Mouse (Mus musculus) A20 (cell line): ENCODE data around the gene Hist1h2bj.

Experiments used
- DNase-seq: peaks from one replicate; pipeline ENCODE4 v3.0.0-alpha.2; 2011; ENCODE audit warnings: low read depth, low spot score

Gene Hist1h2bj

GRCm38 (mm10) chr13:22015479-22016450 lies 27.2 kb upstream of the Hist1h2bj start:
- peak; percentile 93 for DNase-seq

GRCm38 (mm10) chr13:22019934-22020835 lies 22.8 kb upstream of the Hist1h2bj start:
- peak; percentile 65 for DNase-seq

GRCm38 (mm10) chr13:22020901-22021339 lies 22.1 kb upstream of the Hist1h2bj start:
- DNase-seq = peak; percentile 81

- peak; percentile 75 for DNase-seq
These were observed 21.4 kb upstream of the Hist1h2bj start for GRCm38 (mm10) chr13:22021581-22021980.

- peak; percentile 89 for DNase-seq
These were observed 20.8 kb upstream of the Hist1h2bj start for GRCm38 (mm10) chr13:22022241-22022640.

- DNase-seq = peak; percentile 91
These were observed 16.7 kb upstream of the Hist1h2bj start for GRCm38 (mm10) chr13:22026058-22027031.

GRCm38 (mm10) chr13:22028673-22029460 lies 14.1 kb upstream of the Hist1h2bj start:
- DNase-seq = peak; percentile 94

- DNase-seq = peak; percentile 59
These were observed 13.1 kb upstream of the Hist1h2bj start for GRCm38 (mm10) chr13:22029928-22030327.

- DNase-seq = peak; percentile 66
These were observed 12.5 kb upstream of the Hist1h2bj start for GRCm38 (mm10) chr13:22030493-22030892.

GRCm38 (mm10) chr13:22033741-22034442 lies 9.1 kb upstream of the Hist1h2bj start:
- DNase-seq = peak; percentile 46

GRCm38 (mm10) chr13:22034443-22035266 lies 8.4 kb upstream of the Hist1h2bj start:
- DNase-seq = peak; percentile 81

- peak; percentile 96 for DNase-seq
These were observed 7.5 kb upstream of the Hist1h2bj start, which contains the start of the genes Hist1h2ah and Hist1h2bk for GRCm38 (mm10) chr13:22035267-22036148. Gene Hist1h2ah, minus strand, starts transcription at chr13:22035568. Gene Hist1h2bk, plus strand, starts transcription at chr13:22035870.

GRCm38 (mm10) chr13:22036149-22036956 lies 6.7 kb upstream of the Hist1h2bj start:
- DNase-seq = peak; percentile 78

- DNase-seq = no peak
These were observed 6.0 kb upstream of the Hist1h2bj start for GRCm38 (mm10) chr13:22036986-22037385.

GRCm38 (mm10) chr13:22037415-22037814 lies 5.6 kb upstream of the Hist1h2bj start:
- DNase-seq = peak; percentile 10

- no peak for DNase-seq
These were observed 3.6 kb upstream of the Hist1h2bj start for GRCm38 (mm10) chr13:22039364-22039763.
